Mouse (Mus musculus) embryonic fibroblast, embryonic 13.5 days (primary cell): Measurements from ENCODE around the gene Fbxl7.

Experiments used
- CTCF ChIP-seq: IDR thresholded peaks from 2 replicates; pipeline ENCODE4 v1.5.1; 2011; ENCODE audit warnings: mild to moderate bottlenecking, control low read depth, low read length, moderate library complexity, borderline replicate concordance; ENCODE audit not compliant: insufficient read depth
- POLR2A ChIP-seq: IDR thresholded peaks from 2 replicates; pipeline ENCODE4 v1.6.1; 2011; ENCODE audit warnings: low read depth, mild to moderate bottlenecking, control low read depth, low read length, moderate library complexity

- TF ChIP-seq CTCF: no peak
- no peak for TF ChIP-seq POLR2A
These were observed 207.7 kb downstream of the Fbxl7 start for GRCm38 (mm10) chr15:26687729-26688128.
